Mouse (Mus musculus): ENCODE data around the gene Mtap. TPM values are rescaled to one million over a fixed set of nuclear protein-coding genes. Genes with fewer than 3 reads are reported as not detected.

The Mtap gene
- total and polyA plus RNA-seq, 3 experiments = 36.7 to 52.0 (median 45.4) TPM

GRCm38 (mm10) chr4:89210314-89210713 lies 73.4 kb downstream of the Mtap start:
- H3K4me3 ChIP-seq (ENCODE audit: control insufficient read depth in 1 of 2, insufficient read depth in 1 of 2, low read depth in 2 of 2, low read length in 2 of 2) = no peak overlapping the region
- peaks cover 0 to 39% of the 10 kb centered on the region in 2 experiments; a peak in 2 of 4 replicates for H3K36me3 ChIP-seq (ENCODE audit: control insufficient read depth in 1 of 2, insufficient read depth in 2 of 2, low read length in 2 of 2)
- no peak for DNase-seq (ENCODE audit: low read depth, low spot score)
- no peak overlapping the region for H3K9ac ChIP-seq (ENCODE audit: control insufficient read depth, low read depth, low read length, poor library complexity, severe bottlenecking)
- no peaks in the 10 kb centered on the region for H3K9me3 ChIP-seq (replicated peaks; ENCODE audit: insufficient read depth, low read length)
- H3K27ac ChIP-seq (ENCODE audit: control insufficient read depth, low read depth, low read length) = peak overlapping the region; percentile 50; the same call in 1 of the 2 replicates
- H3K4me1 ChIP-seq (ENCODE audit: control insufficient read depth in 1 of 2, insufficient read depth in 2 of 2, low read length in 2 of 2) = peaks cover 17 to 30% of the 10 kb centered on the region in 2 experiments
- no peaks in the 10 kb centered on the region for H3K79me2 ChIP-seq (ENCODE audit: control insufficient read depth, insufficient read depth, low read length, poor library complexity)
- TF ChIP-seq HCFC1 (IDR thresholded peaks at IDR 0.05; ENCODE audit: low read depth, low read length) (no peak), ELF1 (IDR thresholded peaks at IDR 0.05; ENCODE audit: low read depth, low read length) (no peak), RCOR1 (IDR thresholded peaks at IDR 0.05; ENCODE audit: low read depth, low read length) (no peak), MAFK (IDR thresholded peaks at IDR 0.05; ENCODE audit: borderline replicate concordance, low read depth, low read length) (no peak), SIN3A (IDR thresholded peaks at IDR 0.05; ENCODE audit: low read length) (no peak), JUND (IDR thresholded peaks at IDR 0.05; ENCODE audit: low read depth, low read length) (no peak), TCF12 (IDR thresholded peaks at IDR 0.05; ENCODE audit: low read depth, low read length) (no peak), RAD21 (IDR thresholded peaks at IDR 0.05; ENCODE audit: low read depth, low read length) (no peak), CHD1 (IDR thresholded peaks at IDR 0.05; ENCODE audit: low read depth, low read length) (no peak), TAL1 (IDR thresholded peaks at IDR 0.05; ENCODE audit: low read length) (no peak), SMC3 (IDR thresholded peaks at IDR 0.05; ENCODE audit: low read depth, low read length) (no peak), POLR2A (IDR thresholded peaks at IDR 0.05; ENCODE audit: control insufficient read depth in 1 of 2, insufficient read depth in 1 of 2, low read depth in 1 of 2, low read length in 2 of 2, poor library complexity in 1 of 2) (no peak), USF2 (IDR thresholded peaks at IDR 0.05; ENCODE audit: borderline replicate concordance in 1 of 2, insufficient read depth in 1 of 2, low read depth in 1 of 2, low read length in 2 of 2) (no peak), MAZ (IDR thresholded peaks at IDR 0.05; ENCODE audit: low read depth, low read length) (no peak)
- no peaks in the 10 kb centered on the region for H3K27me3 ChIP-seq (ENCODE audit: control insufficient read depth in 1 of 2, insufficient read depth in 2 of 2, low read length in 2 of 2)

- Histone ChIP-seq H3K9ac (ENCODE audit: control insufficient read depth, low read depth, low read length, poor library complexity, severe bottlenecking) (no peak overlapping the region), H3K36me3 (ENCODE audit: control insufficient read depth in 1 of 2, insufficient read depth in 2 of 2, low read length in 2 of 2) (peaks cover 0 to 32% of the 10 kb centered on the region in 2 experiments; a peak in 2 of 4 replicates), H3K27ac (ENCODE audit: control insufficient read depth, low read depth, low read length) (peak overlapping the region; percentile 87), H3K4me3 (ENCODE audit: control insufficient read depth in 1 of 2, insufficient read depth in 1 of 2, low read depth in 2 of 2, low read length in 2 of 2) (no peak overlapping the region), H3K79me2 (ENCODE audit: control insufficient read depth, insufficient read depth, low read length, poor library complexity) (no peaks in the 10 kb centered on the region), H3K9me3 (replicated peaks; ENCODE audit: insufficient read depth, low read length) (no peaks in the 10 kb centered on the region), H3K4me1 (ENCODE audit: control insufficient read depth in 1 of 2, insufficient read depth in 2 of 2, low read length in 2 of 2) (peaks cover 14 to 22% of the 10 kb centered on the region in 2 experiments), H3K27me3 (ENCODE audit: control insufficient read depth in 1 of 2, insufficient read depth in 2 of 2, low read length in 2 of 2) (no peaks in the 10 kb centered on the region)
- peak; percentile 96 for DNase-seq (ENCODE audit: low read depth, low spot score)
- TF ChIP-seq MYC (IDR thresholded peaks at IDR 0.05; ENCODE audit: low read depth, low read length) (peak; percentile 87; the same call in 1 of the 2 replicates), BHLHE40 (IDR thresholded peaks at IDR 0.05; ENCODE audit: borderline replicate concordance, low read depth, low read length) (peak; percentile 38; the same call in 1 of the 2 replicates), ELF1 (IDR thresholded peaks at IDR 0.05; ENCODE audit: low read depth, low read length) (0 out of 2 replicates have a peak, but pooled peaks have one; percentile 53), CHD1 (IDR thresholded peaks at IDR 0.05; ENCODE audit: low read depth, low read length) (no peak), MYB (IDR thresholded peaks at IDR 0.05; ENCODE audit: low read depth, low read length) (peak; percentile 75), POLR2AphosphoS2 (IDR thresholded peaks at IDR 0.05; ENCODE audit: low read length) (no peak), NRF1 (IDR thresholded peaks at IDR 0.05; ENCODE audit: insufficient read depth, low read depth, low read length, poor library complexity, severe bottlenecking) (no peak), ZKSCAN1 (IDR thresholded peaks at IDR 0.05; ENCODE audit: low read depth, low read length) (no peak), RAD21 (IDR thresholded peaks at IDR 0.05; ENCODE audit: low read depth, low read length) (no peak), CTCF (IDR thresholded peaks at IDR 0.05 in 2 of 3, conservative IDR thresholded peaks at IDR 0.05 in 1 of 3; ENCODE audit: control insufficient read depth in 1 of 3, insufficient read depth in 1 of 3, low read depth in 2 of 3, low read length in 3 of 3, poor library complexity in 1 of 3, severe bottlenecking in 1 of 3) (no peak), POLR2AphosphoS5 (IDR thresholded peaks at IDR 0.05; ENCODE audit: borderline replicate concordance, low read depth, low read length) (no peak), TCF12 (IDR thresholded peaks at IDR 0.05; ENCODE audit: low read depth, low read length) (peak; percentile 99), TAL1 (IDR thresholded peaks at IDR 0.05; ENCODE audit: low read length) (peak; percentile 98), SMC3 (IDR thresholded peaks at IDR 0.05; ENCODE audit: low read depth, low read length) (no peak), MEF2A (IDR thresholded peaks at IDR 0.05; ENCODE audit: extremely low read depth, insufficient replicate concordance, low read depth, low read length, poor library complexity, severe bottlenecking) (no peak), KAT2A (conservative IDR thresholded peaks at IDR 0.05; ENCODE audit: low read depth, low read length) (no peak), TBP (IDR thresholded peaks at IDR 0.05; ENCODE audit: low read depth, low read length) (0 out of 2 replicates have a peak, but pooled peaks have one; percentile 48), EP300 (IDR thresholded peaks at IDR 0.05; ENCODE audit: low read depth in 1 of 2, low read length in 2 of 2) (peak; percentile 98 to 99), HCFC1 (IDR thresholded peaks at IDR 0.05; ENCODE audit: low read depth, low read length) (peak; percentile 25; the same call in 1 of the 2 replicates), NELFE (IDR thresholded peaks at IDR 0.05; ENCODE audit: low read depth, low read length) (no peak), RCOR1 (IDR thresholded peaks at IDR 0.05; ENCODE audit: low read depth, low read length) (peak; percentile 96), MAX (IDR thresholded peaks at IDR 0.05; ENCODE audit: low read length) (peak; percentile 43; the same call in 1 of the 2 replicates), SIN3A (IDR thresholded peaks at IDR 0.05; ENCODE audit: low read length) (peak; percentile 80), MXI1 (IDR thresholded peaks at IDR 0.05; ENCODE audit: low read depth, low read length) (peak; percentile 53; the same call in 1 of the 2 replicates)
These were observed 75.3 kb downstream of the Mtap start for GRCm38 (mm10) chr4:89212178-89212577.

Data from MEL (cell line).